Mouse (Mus musculus) kidney, postnatal 0 days (tissue): ENCODE data around the gene Osbpl8. TPM values are rescaled to one million over a fixed set of nuclear protein-coding genes. Genes with fewer than 3 reads are reported as not detected.

ENCODE experiments used
- ATAC-seq: fragments of 200-750 bp; cut with Nextera tagmentation; replicated peaks from 2 replicates; pipeline ENCODE4 v1.8.0; 2017; ENCODE audit warnings: low read depth, moderate number of reproducible peaks, moderate TSS enrichment, moderate library complexity; ENCODE audit not compliant: low FRiP score
- DNase-seq: peaks from one replicate; pipeline ENCODE4 v3.0.0-alpha.2; 2016; ENCODE audit warnings: low spot score
- H3K27ac ChIP-seq: fragments of 300-500 bp; sonication (generic); 2 replicates; pipeline ENCODE4 v1.5.1; 2014; ENCODE audit warnings: mild to moderate bottlenecking
- H3K27me3 ChIP-seq: fragments of 300-500 bp; sonication (generic); 2 replicates; pipeline ENCODE4 v1.6.1; 2014; ENCODE audit warnings: low read length, mixed read lengths; ENCODE audit not compliant: insufficient read depth
- H3K36me3 ChIP-seq: fragments of 300-500 bp; sonication (generic); 2 replicates; pipeline ENCODE4 v1.6.1; 2014; ENCODE audit warnings: low read length, mixed read lengths; ENCODE audit not compliant: insufficient read depth
- H3K4me1 ChIP-seq: fragments of 300-500 bp; sonication (generic); replicated peaks from 2 replicates; pipeline ENCODE4 v1.6.1; 2014; ENCODE audit warnings: antibody characterized with exemption, low read length, mixed read lengths; ENCODE audit not compliant: insufficient read depth
- H3K4me2 ChIP-seq: fragments of 300-500 bp; sonication (generic); 2 replicates; pipeline ENCODE4 v1.6.1; 2014; ENCODE audit warnings: mild to moderate bottlenecking, low read length, moderate library complexity, mixed read lengths
- H3K4me3 ChIP-seq: fragments of 300-500 bp; sonication (generic); replicated peaks from 2 replicates; pipeline ENCODE4 v1.5.1; 2014; ENCODE audit warnings: low read depth, low read length
- H3K9ac ChIP-seq: fragments of 300-500 bp; sonication (generic); 2 replicates; pipeline ENCODE4 v1.6.1; 2014; ENCODE audit warnings: low read depth, low read length
- H3K9me3 ChIP-seq: fragments of 300-500 bp; sonication (generic); replicated peaks from 2 replicates; pipeline ENCODE4 v1.6.1; 2016; ENCODE audit warnings: low read length, inconsistent platforms, mixed read lengths
- CTCF ChIP-seq: IDR thresholded peaks from 2 replicates; pipeline ENCODE4 v1.5.1; 2016; ENCODE audit warnings: antibody characterized with exemption, low read depth, mild to moderate bottlenecking, moderate library complexity
- WGBS: fragments of 180-500 bp; shearing (Covaris S2); extraction: QIAGEN DNeasy Blood & Tissue Kit; methylation state at CpG from one replicate; pipeline ENCODE4 v1.1.7; 2014; 5-methylcytosine and 5-hydroxymethylcytosine counted together
- polyA plus RNA-seq: library from polyadenylated mRNA; unstranded; fragments of >200 nt; fragmentation: Nextera tagmentation; extraction: Ambion mirVana; gene quantifications from 2 replicates; pipeline ENCODE4 v1.2.1, GENCODE M21; 2015

Gene Osbpl8
- polyA plus RNA-seq, 1 experiment from 2014 or later, result 11.8 TPM

DNA sequence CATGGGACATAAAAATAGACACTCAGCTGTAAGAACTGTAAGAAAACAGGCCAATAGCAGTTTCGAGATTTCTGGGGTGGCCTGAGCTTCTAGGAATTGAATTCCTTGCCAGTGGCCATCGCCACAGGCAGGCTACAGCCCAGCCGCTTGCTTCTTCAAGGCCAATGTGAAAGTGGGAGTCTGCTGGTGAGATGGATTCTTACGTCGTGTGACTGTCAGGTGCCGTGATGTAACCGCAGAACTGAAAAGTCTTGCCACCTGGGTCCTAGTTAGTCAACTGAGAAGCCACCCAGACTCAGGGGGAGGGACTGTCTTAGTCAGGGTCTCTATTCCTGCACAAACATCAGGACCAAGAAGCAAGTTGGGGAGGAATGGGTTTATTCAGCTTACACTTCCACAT lies 40.4 kb upstream of the Osbpl8 start:
- H3K4me2 ChIP-seq, result no peak overlapping the region
- no peaks in the 10 kb centered on the region for H3K9me3 ChIP-seq
- 84% methylated on average over 7 of the region's 7 CpGs for WGBS
- no peak overlapping the region for H3K4me3 ChIP-seq
- H3K27me3 ChIP-seq, result no peaks in the 10 kb centered on the region
- no peaks in the 10 kb centered on the region for H3K4me1 ChIP-seq
- no peak for ATAC-seq
- no peak for DNase-seq
- H3K36me3 ChIP-seq, result no peaks in the 10 kb centered on the region
- no peak overlapping the region for H3K27ac ChIP-seq
- H3K9ac ChIP-seq, result no peak overlapping the region
- no peak for TF ChIP-seq CTCF

DNA sequence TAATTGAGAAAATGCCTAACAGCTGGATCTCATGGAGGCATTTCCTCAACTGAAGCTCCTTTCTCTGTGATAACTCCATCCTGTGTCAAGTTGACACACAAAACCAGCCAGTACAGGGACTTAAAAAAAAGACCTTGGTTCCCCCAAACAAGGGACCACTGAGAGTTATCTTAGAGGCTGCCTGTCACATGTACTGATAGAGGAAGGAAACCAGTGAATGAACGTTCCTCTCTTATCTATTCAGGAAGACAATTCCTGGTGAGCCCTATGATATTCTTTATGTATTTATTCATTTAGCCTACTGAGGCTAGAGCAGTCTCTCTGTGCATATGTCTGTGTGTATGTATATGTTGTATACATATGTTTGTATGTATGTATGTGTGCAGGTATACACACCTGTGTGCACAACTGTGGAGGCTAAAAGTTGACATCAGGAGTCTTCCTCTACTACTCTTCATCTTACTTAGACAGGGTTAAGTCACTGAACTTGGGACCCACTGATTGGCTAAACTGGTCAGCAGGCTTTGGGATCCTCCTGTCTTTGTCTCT lies 39.7 kb upstream of the Osbpl8 start:
- DNase-seq (no peak), ATAC-seq (no peak)
- 62% methylated on average over 1 of the region's 1 CpGs for WGBS
- Histone ChIP-seq H3K36me3 (no peaks in the 10 kb centered on the region), H3K27me3 (no peaks in the 10 kb centered on the region), H3K27ac (no peak overlapping the region), H3K4me2 (no peak overlapping the region), H3K4me1 (no peaks in the 10 kb centered on the region), H3K9ac (no peak overlapping the region), H3K4me3 (no peak overlapping the region), H3K9me3 (no peaks in the 10 kb centered on the region)
- no peak for TF ChIP-seq CTCF

DNA sequence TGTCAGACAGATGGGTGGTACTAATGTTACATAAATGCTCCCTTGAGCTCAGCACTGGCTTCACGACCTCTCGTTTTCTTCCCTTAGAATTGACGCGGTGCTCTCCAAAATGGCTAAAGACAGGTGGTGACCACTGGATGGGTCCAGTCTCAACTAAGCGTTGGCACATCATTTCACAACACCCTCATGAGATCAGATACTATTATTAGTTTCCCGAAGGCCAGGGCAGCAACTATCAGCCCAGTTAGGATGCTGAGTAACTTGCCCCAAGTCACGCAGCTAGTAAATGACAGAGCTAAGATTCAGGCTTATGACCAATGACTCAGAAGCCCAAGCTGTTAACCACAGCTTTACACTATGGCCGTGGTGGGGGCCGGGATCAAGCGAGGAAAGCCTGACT lies 37.2 kb upstream of the Osbpl8 start:
- Histone ChIP-seq H3K27ac (no peak overlapping the region), H3K4me2 (no peak overlapping the region), H3K27me3 (no peaks in the 10 kb centered on the region), H3K9me3 (no peaks in the 10 kb centered on the region), H3K9ac (no peak overlapping the region), H3K4me3 (no peak overlapping the region), H3K4me1 (no peaks in the 10 kb centered on the region), H3K36me3 (no peaks in the 10 kb centered on the region)
- WGBS, result 85% methylated on average over 10 of the region's 10 CpGs
- TF ChIP-seq CTCF, result no peak
- no peak for ATAC-seq
- no peak for DNase-seq

DNA sequence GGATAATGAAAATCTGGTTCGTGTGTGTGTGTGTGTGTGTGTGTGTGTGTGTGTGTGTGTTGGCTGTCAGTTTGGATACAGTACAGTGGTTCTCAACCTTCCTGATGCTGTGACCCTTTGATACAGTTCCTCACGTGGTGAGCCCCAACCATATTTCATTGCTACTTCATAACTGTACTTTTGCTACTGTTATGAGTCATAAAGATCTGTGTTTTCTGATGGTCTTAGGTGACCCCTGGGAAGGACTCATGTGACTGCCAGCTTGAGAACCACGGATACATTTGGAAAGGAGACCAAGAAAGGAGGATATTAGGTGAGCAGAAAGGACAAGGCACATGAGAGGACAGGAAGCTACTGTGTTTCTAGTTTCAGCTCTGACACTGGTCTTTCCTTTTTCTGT lies 36.1 kb upstream of the Osbpl8 start:
- H3K4me3 ChIP-seq, result no peak overlapping the region
- 65% methylated on average over 3 of the region's 3 CpGs for WGBS
- no peaks in the 10 kb centered on the region for H3K27me3 ChIP-seq
- no peaks in the 10 kb centered on the region for H3K36me3 ChIP-seq
- no peaks in the 10 kb centered on the region for H3K4me1 ChIP-seq
- no peak overlapping the region for H3K27ac ChIP-seq
- DNase-seq, result no peak
- no peaks in the 10 kb centered on the region for H3K9me3 ChIP-seq
- ATAC-seq, result no peak
- no peak for TF ChIP-seq CTCF
- no peak overlapping the region for H3K9ac ChIP-seq
- no peak overlapping the region for H3K4me2 ChIP-seq

DNA sequence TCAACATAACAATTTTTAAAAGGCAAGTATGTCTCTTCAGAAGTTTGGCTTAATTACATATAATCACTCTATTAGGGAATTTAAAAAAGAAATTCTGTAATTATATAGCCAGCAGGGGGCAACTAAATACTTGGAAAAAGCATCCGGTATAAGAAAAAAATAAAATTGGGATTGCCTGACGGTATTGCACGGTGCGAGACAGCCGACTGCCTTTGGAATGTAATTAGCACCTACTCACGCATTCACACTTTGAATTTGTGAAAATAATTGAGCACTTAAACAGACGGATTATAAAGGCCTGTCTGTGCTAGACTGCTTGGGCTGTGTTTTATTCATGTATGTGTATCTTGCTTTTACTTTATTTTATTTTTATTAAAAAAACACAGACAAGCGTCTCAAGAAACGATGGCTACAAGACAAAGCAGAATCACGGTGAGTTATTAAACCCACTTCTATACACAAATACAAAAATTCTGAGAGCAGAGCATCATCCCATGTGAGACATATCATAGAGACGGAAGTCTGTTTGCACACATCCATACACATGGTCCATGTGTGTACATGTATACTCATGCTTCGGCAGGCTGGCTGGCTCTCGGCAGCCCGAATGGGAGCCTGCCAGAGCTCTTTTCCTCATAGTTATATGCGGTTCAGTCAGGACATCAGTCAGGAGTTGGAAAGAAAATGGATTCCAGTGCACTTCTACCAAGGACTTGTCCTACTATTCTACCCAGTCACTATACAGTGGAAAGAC lies 34.5 kb upstream of the Osbpl8 start:
- no peak overlapping the region for H3K9ac ChIP-seq
- H3K27me3 ChIP-seq, result no peaks in the 10 kb centered on the region
- no peaks in the 10 kb centered on the region for H3K9me3 ChIP-seq
- 69% methylated on average over 15 of the region's 15 CpGs for WGBS
- no peaks in the 10 kb centered on the region for H3K36me3 ChIP-seq
- no peaks in the 10 kb centered on the region for H3K4me1 ChIP-seq
- no peak overlapping the region for H3K4me3 ChIP-seq
- H3K4me2 ChIP-seq, result no peak overlapping the region
- no peak overlapping the region for H3K27ac ChIP-seq
- peak; percentile 48 for DNase-seq
- TF ChIP-seq CTCF, result peak; percentile 49
- no peak for ATAC-seq

DNA sequence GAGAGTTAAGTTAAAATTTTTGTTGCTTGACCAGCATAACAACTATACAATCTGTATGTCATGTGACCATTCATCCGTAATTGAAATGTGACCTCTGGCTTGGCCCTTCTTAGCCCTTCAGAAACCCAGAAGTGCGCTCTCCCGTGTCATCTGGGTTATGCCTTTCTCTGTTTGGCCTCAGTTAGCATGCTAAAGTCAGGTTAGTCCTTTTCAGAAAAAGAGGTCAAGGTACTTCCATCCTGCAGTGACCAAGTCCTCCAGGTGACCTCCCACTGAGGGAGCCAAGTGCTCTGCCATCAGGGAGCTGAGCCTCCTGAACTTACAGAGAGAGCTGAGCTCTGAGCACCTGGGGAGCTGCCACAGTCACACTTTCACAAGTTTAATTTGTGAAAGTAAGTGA lies 33.7 kb upstream of the Osbpl8 start:
- TF ChIP-seq CTCF, result no peak
- Histone ChIP-seq H3K9me3 (no peaks in the 10 kb centered on the region), H3K4me3 (no peak overlapping the region), H3K36me3 (no peaks in the 10 kb centered on the region), H3K4me1 (no peaks in the 10 kb centered on the region), H3K9ac (no peak overlapping the region), H3K27ac (no peak overlapping the region), H3K27me3 (no peaks in the 10 kb centered on the region), H3K4me2 (no peak overlapping the region)
- 49% methylated on average over 3 of the region's 3 CpGs for WGBS
- no peak for DNase-seq
- ATAC-seq, result 0 out of 2 replicates have a peak, but pooled peaks have one; percentile 55
